Mouse (Mus musculus) A20 (cell line): ENCODE measurements around the gene Cobll1.

Experiments used
- DNase-seq: peaks from one replicate; pipeline ENCODE4 v3.0.0-alpha.2; 2011; ENCODE audit warnings: low read depth, low spot score

Gene Cobll1

GRCm38 (mm10) chr2:65196994-65197393, 42.2 kb downstream of the Cobll1 start:
- DNase-seq, result no peak

GRCm38 (mm10) chr2:65195233-65196010, 43.8 kb downstream of the Cobll1 start:
- DNase-seq, result no peak

- no peak for DNase-seq
Observed at GRCm38 (mm10) chr2:65193091-65193795, 46.0 kb downstream of the Cobll1 start.

GRCm38 (mm10) chr2:65191398-65191797, 47.8 kb downstream of the Cobll1 start:
- DNase-seq, result no peak

- DNase-seq, result no peak
Observed at GRCm38 (mm10) chr2:65189346-65189745, 49.9 kb downstream of the Cobll1 start.

GRCm38 (mm10) chr2:65188585-65188984, 50.6 kb downstream of the Cobll1 start:
- DNase-seq, result no peak

GRCm38 (mm10) chr2:65187652-65188051, 51.6 kb downstream of the Cobll1 start:
- no peak for DNase-seq

GRCm38 (mm10) chr2:65187164-65187563, 52.0 kb downstream of the Cobll1 start:
- no peak for DNase-seq

- DNase-seq, result no peak
Observed at GRCm38 (mm10) chr2:65182747-65183146, 56.5 kb downstream of the Cobll1 start.

- DNase-seq, result no peak
Observed at GRCm38 (mm10) chr2:65181736-65182135, 57.5 kb downstream of the Cobll1 start.

GRCm38 (mm10) chr2:65181066-65181716, 58.0 kb downstream of the Cobll1 start:
- no peak for DNase-seq

- no peak for DNase-seq
Observed at GRCm38 (mm10) chr2:65175645-65176044, 63.6 kb downstream of the Cobll1 start.

- DNase-seq, result no peak
Observed at GRCm38 (mm10) chr2:65172071-65172470, 67.1 kb downstream of the Cobll1 start.

GRCm38 (mm10) chr2:65171516-65171915, 67.7 kb downstream of the Cobll1 start:
- DNase-seq, result no peak

GRCm38 (mm10) chr2:65170693-65171456, 68.3 kb downstream of the Cobll1 start:
- DNase-seq, result no peak

- no peak for DNase-seq
Observed at GRCm38 (mm10) chr2:65170256-65170655, 68.9 kb downstream of the Cobll1 start.

- no peak for DNase-seq
Observed at GRCm38 (mm10) chr2:65163990-65164389, 75.2 kb downstream of the Cobll1 start.

- DNase-seq, result no peak
Observed at GRCm38 (mm10) chr2:65162625-65163024, 76.6 kb downstream of the Cobll1 start.

- no peak for DNase-seq
Observed at GRCm38 (mm10) chr2:65161715-65162114, 77.5 kb downstream of the Cobll1 start.

GRCm38 (mm10) chr2:65157981-65158651, 81.1 kb downstream of the Cobll1 start:
- no peak for DNase-seq

GRCm38 (mm10) chr2:65157325-65157724, 81.9 kb downstream of the Cobll1 start:
- DNase-seq, result no peak
